In the genomic region with DNA sequence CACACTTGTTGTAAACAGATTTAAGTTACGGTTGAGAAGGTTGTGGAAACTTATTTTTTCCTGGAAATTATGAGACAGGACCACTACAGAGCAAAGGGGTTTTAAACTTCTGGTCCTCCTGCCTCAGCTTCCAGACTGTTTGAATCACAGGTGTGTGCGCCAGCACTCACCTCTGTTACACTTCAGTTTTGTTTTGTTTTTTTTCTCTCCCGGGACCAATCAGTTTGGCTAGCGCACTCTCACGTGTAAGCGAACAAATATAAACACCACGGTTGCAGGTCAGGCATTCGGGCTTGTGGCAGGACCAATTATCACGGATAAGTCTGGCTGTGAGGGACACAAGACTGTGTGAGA, we compare ENCODE assay signal across 8 mouse cellular contexts. TPM values are rescaled to one million over a fixed set of nuclear protein-coding genes. Genes with fewer than 3 reads are reported as not detected.
DNase-seq lines count a peak whose midpoint lies in the region; ATAC-seq and TF ChIP-seq lines count a peak whose summit lies in the region.

No protein-coding gene starts in this region.

- peak overlapping the region; percentile 80 for H3K9ac ChIP-seq in heart, embryonic 14.5 days (ENCODE audit: low read length)
- H3K9ac ChIP-seq in forebrain, postnatal 0 days, result peak overlapping the region; percentile 59

- H3K4me1 ChIP-seq in heart, embryonic 14.5 days (ENCODE audit: control insufficient read depth in 2 of 2, insufficient read depth in 2 of 2, low read length in 2 of 2), result peaks cover 12 to 30% of the 10 kb centered on the region in 2 experiments
- peaks cover 24% of the 10 kb centered on the region for H3K4me1 ChIP-seq in G1E (ENCODE audit: insufficient read depth, low read depth, low read length)
- no peaks in the 10 kb centered on the region for H3K4me1 ChIP-seq in forebrain, postnatal 0 days (ENCODE audit: insufficient read depth)

- ATAC-seq in heart, embryonic 14.5 days (ENCODE audit: insufficient number of reproducible peaks, insufficient read depth, low FRiP score, low read depth), result no peak
- ATAC-seq in G1E (ENCODE audit: extremely low read depth, insufficient number of reproducible peaks, low FRiP score, poor library complexity, severe bottlenecking), result no peak
- ATAC-seq in forebrain, postnatal 0 days, result no peak; the same call in 1 of the 2 replicates
- peak; percentile 9 for ATAC-seq in megakaryocyte progenitor cell, adult 5-6 weeks (replicated peaks; ENCODE audit: poor library complexity)

- peak overlapping the region; percentile 90 to 92 for H3K27ac ChIP-seq in heart, embryonic 14.5 days (replicated peaks in 1 of 2; ENCODE audit: control insufficient read depth in 1 of 2, insufficient read depth in 1 of 2, low read depth in 2 of 2, low read length in 2 of 2)
- H3K27ac ChIP-seq in forebrain, postnatal 0 days (ENCODE audit: low read depth, low read length), result 0 out of 2 replicates have a peak overlapping the region, but pooled peaks have one; percentile 40

- no peak for DNase-seq in heart, adult 9 months (ENCODE audit: low spot score in 2 of 2)
- DNase-seq in G1E (ENCODE audit: low spot score), result no peak
- DNase-seq in forebrain, postnatal 0 days, result no peak
- DNase-seq in gastrocnemius, postnatal 10 days, result no peak
- DNase-seq in thymus, postnatal 10 days (ENCODE audit: low spot score in 2 of 2), result no peak
- DNase-seq in ovary, postnatal 14 days (ENCODE audit: low spot score), result no peak

- H3K27me3 ChIP-seq in heart, embryonic 14.5 days (ENCODE audit: control insufficient read depth, insufficient read depth, low read length), result no peaks in the 10 kb centered on the region
- H3K27me3 ChIP-seq in G1E (ENCODE audit: insufficient read depth, low read length), result no peaks in the 10 kb centered on the region
- no peaks in the 10 kb centered on the region for H3K27me3 ChIP-seq in forebrain, postnatal 0 days (ENCODE audit: insufficient read depth, low read length)

- H3K36me3 ChIP-seq in heart, embryonic 14.5 days (ENCODE audit: control insufficient read depth, insufficient read depth, low read length), result peaks cover 4% of the 10 kb centered on the region
- H3K36me3 ChIP-seq in G1E (replicated peaks), result peaks cover 6% of the 10 kb centered on the region
- H3K36me3 ChIP-seq in forebrain, postnatal 0 days (ENCODE audit: insufficient read depth), result no peaks in the 10 kb centered on the region

- WGBS in heart, embryonic 14.5 days, result 3% methylated on average over 9 of the region's 9 CpGs
- 3% methylated on average over 9 of the region's 9 CpGs for WGBS in forebrain, postnatal 0 days

- H3K4me2 ChIP-seq in heart, embryonic 14.5 days (ENCODE audit: low read length), result peak overlapping the region; percentile 79
- H3K4me2 ChIP-seq in forebrain, postnatal 0 days (ENCODE audit: low read depth), result peak overlapping the region; percentile 94

- no peak for TF ChIP-seq CTCF in G1E (IDR thresholded peaks at IDR 0.05; ENCODE audit: low read depth, low read length)
- TF ChIP-seq CTCF in forebrain, postnatal 0 days (IDR thresholded peaks at IDR 0.05; ENCODE audit: low read depth), result no peak

- peak overlapping the region; percentile 72 to 76 for H3K4me3 ChIP-seq in heart, embryonic 14.5 days (ENCODE audit: control insufficient read depth in 1 of 2, insufficient read depth in 1 of 2, low read depth in 1 of 2, low read length in 2 of 2)
- H3K4me3 ChIP-seq in G1E (ENCODE audit: low read depth, low read length), result peak overlapping the region; percentile 95
- H3K4me3 ChIP-seq in forebrain, postnatal 0 days (ENCODE audit: low read depth, low read length), result peak overlapping the region; percentile 71

- H3K9me3 ChIP-seq in heart, embryonic 14.5 days (ENCODE audit: control insufficient read depth, low read length), result no peaks in the 10 kb centered on the region
- H3K9me3 ChIP-seq in G1E (replicated peaks), result no peaks in the 10 kb centered on the region
- no peaks in the 10 kb centered on the region for H3K9me3 ChIP-seq in forebrain, postnatal 0 days (ENCODE audit: low read length)

RNA-seq across cellular contexts. Expression of a gene that starts 0.7 kb away (rescaled TPM):
- 29.8 and 30.2 TPM in 2 replicates for polyA plus RNA-seq in heart, embryonic 14.5 days (2014; fragmentation: Nextera tagmentation; extraction: Ambion mirVana)
- 82.1 and 86.6 TPM in 2 replicates for total RNA-seq in G1E (2014; fragmentation: Nextera tagmentation)
- total RNA-seq in G1E (2017), result 21.3 TPM in 2 replicates
- 32.7 and 39.4 TPM in 2 replicates for polyA plus RNA-seq in G1E (2012)
- total RNA-seq in forebrain, postnatal 0 days (2014; rRNA removed), result 3.1 and 5.8 TPM in 2 replicates
- 3.3 and 4.4 TPM in 2 replicates for polyA plus RNA-seq in forebrain, postnatal 0 days (2015; fragmentation: Nextera tagmentation; extraction: Ambion mirVana)
- 74.0 and 85.9 TPM in 2 replicates for total RNA-seq in megakaryocyte progenitor cell, adult 5-6 weeks (2015)
- total RNA-seq in megakaryocyte progenitor cell, adult 5-6 weeks (2017), result 28.1 and 33.9 TPM in 2 replicates
- 1 to 10 TPM; 7.7 to 8.6 TPM for total RNA-seq in gastrocnemius, postnatal 10 days (2021)
